Mouse (Mus musculus): ENCODE data around the gene Zmiz2.
"Not testable (repeated sequence)": the region's sequence is repeated elsewhere in the genome, so short reads cannot be mapped to it uniquely, and the experiment has no call there.

The Zmiz2 gene

GRCm38 (mm10) chr11:6402515-6403510, 13.9 kb downstream of the Zmiz2 start:
- DNase-seq, result peak; percentile 82

- no peak for DNase-seq
Measured at GRCm38 (mm10) chr11:6403830-6404405, 15.0 kb downstream of the Zmiz2 start.

- DNase-seq, result peak; percentile 73
Measured at GRCm38 (mm10) chr11:6404699-6405566, 16.1 kb downstream of the Zmiz2 start.

GRCm38 (mm10) chr11:6405591-6406081, 16.8 kb downstream of the Zmiz2 start:
- peak; percentile 22 for DNase-seq

- peak; percentile 75 for DNase-seq
Measured at GRCm38 (mm10) chr11:6406251-6407161, 17.6 kb downstream of the Zmiz2 start.

GRCm38 (mm10) chr11:6407162-6407621, 18.3 kb downstream of the Zmiz2 start:
- DNase-seq, result no peak

GRCm38 (mm10) chr11:6410050-6410602, 21.3 kb downstream of the Zmiz2 start:
- DNase-seq, result no peak

GRCm38 (mm10) chr11:6410755-6411154, 21.9 kb downstream of the Zmiz2 start:
- not testable (repeated sequence) for DNase-seq

GRCm38 (mm10) chr11:6411684-6412083, 22.8 kb downstream of the Zmiz2 start:
- DNase-seq, result peak; percentile 88

GRCm38 (mm10) chr11:6413264-6413663, 24.4 kb downstream of the Zmiz2 start:
- DNase-seq, result no peak

GRCm38 (mm10) chr11:6414751-6415550, 26.1 kb downstream of the Zmiz2 start, which contains the start of gene Ppia:
Ppia (plus strand) TSS chr11:6415443.
- peak; percentile 77 for DNase-seq

GRCm38 (mm10) chr11:6415551-6416404, 26.9 kb downstream of the Zmiz2 start:
- peak; percentile 99 for DNase-seq

GRCm38 (mm10) chr11:6416405-6417034, 27.6 kb downstream of the Zmiz2 start:
- peak; percentile 82 for DNase-seq

GRCm38 (mm10) chr11:6417069-6417468, 28.2 kb downstream of the Zmiz2 start:
- no peak for DNase-seq

- DNase-seq, result no peak
Measured at GRCm38 (mm10) chr11:6417490-6417889, 28.6 kb downstream of the Zmiz2 start.

- no peak for DNase-seq
Measured at GRCm38 (mm10) chr11:6418751-6419150, 29.9 kb downstream of the Zmiz2 start.

- not testable (repeated sequence) for DNase-seq
Measured at GRCm38 (mm10) chr11:6419156-6419555, 30.3 kb downstream of the Zmiz2 start.

GRCm38 (mm10) chr11:6420283-6420703, 31.4 kb downstream of the Zmiz2 start:
- DNase-seq, result no peak

Data from lung, postnatal 14 days (tissue).